Mouse (Mus musculus) stomach, postnatal 0 days (tissue): Measurements from ENCODE around the gene Ezh1. TPM values are rescaled to one million over a fixed set of nuclear protein-coding genes. Genes with fewer than 3 reads are reported as not detected.

ENCODE experiments used
- ATAC-seq: fragments of 200-750 bp; cut with Nextera tagmentation; 2 replicates; pipeline ENCODE4 v1.8.0; 2017; ENCODE audit not compliant: low FRiP score, low TSS enrichment
- DNase-seq: peaks from one replicate; pipeline ENCODE4 v3.0.0-alpha.2; 2016; ENCODE audit warnings: low spot score
- H3K27ac ChIP-seq: fragments of 300-500 bp; sonication (generic); replicated peaks from 2 replicates; pipeline ENCODE4 v1.5.1; 2014; ENCODE audit warnings: mild to moderate bottlenecking, control low read depth
- H3K27me3 ChIP-seq: fragments of 300-500 bp; sonication (generic); 2 replicates; pipeline ENCODE4 v1.6.1; 2014; ENCODE audit warnings: low read length; ENCODE audit not compliant: control insufficient read depth, insufficient read depth
- H3K36me3 ChIP-seq: fragments of 300-500 bp; sonication (generic); 2 replicates; pipeline ENCODE4 v1.6.1; 2014; ENCODE audit warnings: low read length, mixed read lengths; ENCODE audit not compliant: control insufficient read depth, insufficient read depth
- H3K4me1 ChIP-seq: fragments of 300-500 bp; sonication (generic); replicated peaks from 2 replicates; pipeline ENCODE4 v1.6.1; 2014; ENCODE audit warnings: antibody characterized with exemption; ENCODE audit not compliant: control insufficient read depth, insufficient read depth
- H3K4me2 ChIP-seq: fragments of 300-500 bp; sonication (generic); replicated peaks from 2 replicates; pipeline ENCODE4 v1.6.1; 2014; ENCODE audit warnings: low read depth, mild to moderate bottlenecking, control low read depth, moderate library complexity
- H3K4me3 ChIP-seq: fragments of 300-500 bp; sonication (generic); 2 replicates; pipeline ENCODE4 v1.5.1; 2014; ENCODE audit warnings: low read depth, low read length, control low read depth
- H3K9ac ChIP-seq: fragments of 300-500 bp; sonication (generic); 2 replicates; pipeline ENCODE4 v1.6.1; 2014; ENCODE audit warnings: mild to moderate bottlenecking, low read length, control low read depth, mixed read lengths
- H3K9me3 ChIP-seq: fragments of 300-500 bp; sonication (generic); 2 replicates; pipeline ENCODE4 v1.6.1; 2016; ENCODE audit warnings: low read length; ENCODE audit not compliant: control insufficient read depth
- CTCF ChIP-seq: IDR thresholded peaks from 2 replicates; pipeline ENCODE4 v1.5.1; 2016; ENCODE audit warnings: antibody characterized with exemption, low read depth, mild to moderate bottlenecking, moderate library complexity
- EP300 ChIP-seq: optimal IDR thresholded peaks from 2 replicates; pipeline ENCODE3; 2016; ENCODE audit warnings: antibody characterized with exemption
- WGBS: fragments of 180-500 bp; shearing (Covaris S2); extraction: QIAGEN DNeasy Blood & Tissue Kit; methylation state at CpG from one replicate; pipeline ENCODE4 v1.1.7; 2014; 5-methylcytosine and 5-hydroxymethylcytosine counted together
- polyA plus RNA-seq: library from polyadenylated mRNA; unstranded; fragments of >200 nt; fragmentation: Nextera tagmentation; extraction: Ambion mirVana; gene quantifications from 2 replicates; pipeline ENCODE4 v1.2.1, GENCODE M21; 2015

Ezh1 gene
- polyA plus RNA-seq, 1 experiment from 2014 or later, result 8.1 TPM

DNA sequence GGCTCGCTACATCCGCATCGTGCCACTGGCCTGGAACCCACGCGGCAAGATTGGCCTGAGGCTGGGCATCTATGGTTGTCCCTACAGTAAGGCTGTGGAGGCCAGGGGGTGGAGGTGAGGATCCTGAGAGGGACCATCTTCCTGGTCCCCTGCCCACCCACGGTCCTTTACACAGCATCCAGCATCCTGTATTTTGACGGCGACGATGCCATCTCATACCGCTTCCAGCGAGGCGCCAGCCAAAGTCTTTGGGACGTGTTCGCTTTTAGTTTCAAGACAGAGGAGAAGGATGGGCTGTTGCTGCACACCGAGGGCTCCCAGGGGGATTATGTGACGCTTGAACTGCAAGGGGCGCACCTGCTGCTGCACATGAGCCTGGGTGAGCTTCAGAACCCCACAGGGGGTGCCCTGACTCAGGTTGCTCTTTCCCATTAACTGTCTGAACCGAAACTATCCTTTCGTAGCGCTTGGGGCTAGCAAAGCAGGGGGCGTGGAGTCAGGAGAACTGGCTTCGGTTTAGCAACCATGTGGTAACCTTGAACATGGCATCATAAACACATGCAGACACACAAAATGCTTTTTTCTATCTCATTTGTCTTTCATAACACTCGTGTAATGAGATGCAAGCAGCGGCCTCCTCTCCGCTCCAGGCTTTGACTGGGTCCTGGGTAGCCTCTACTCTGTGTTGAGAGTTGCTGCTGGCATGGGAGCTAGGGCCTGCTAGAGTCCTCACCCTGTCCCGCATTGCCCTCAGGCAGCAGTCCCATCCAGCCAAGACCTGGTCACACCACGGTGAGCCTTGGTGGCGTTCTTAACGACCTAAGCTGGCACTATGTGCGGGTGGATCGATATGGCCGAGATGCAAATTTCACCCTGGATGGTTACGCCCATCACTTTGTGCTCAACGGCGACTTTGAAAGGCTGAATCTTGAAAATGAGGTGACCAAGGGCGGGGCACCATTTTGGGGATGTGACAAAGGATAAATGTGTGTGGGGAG is 47.9 kb downstream of the Ezh1 start:
- Histone ChIP-seq H3K9me3 (no peaks in the 10 kb centered on the region), H3K27ac (no peak overlapping the region), H3K9ac (no peak overlapping the region), H3K4me1 (peaks cover 14% of the 10 kb centered on the region), H3K4me3 (no peak overlapping the region), H3K36me3 (no peaks in the 10 kb centered on the region), H3K27me3 (no peaks in the 10 kb centered on the region), H3K4me2 (no peak overlapping the region)
- ATAC-seq (no peak), DNase-seq (no peak)
- TF ChIP-seq CTCF (no peak), EP300 (no peak)
- WGBS, result 71% methylated on average over 36 of the region's 36 CpGs

DNA sequence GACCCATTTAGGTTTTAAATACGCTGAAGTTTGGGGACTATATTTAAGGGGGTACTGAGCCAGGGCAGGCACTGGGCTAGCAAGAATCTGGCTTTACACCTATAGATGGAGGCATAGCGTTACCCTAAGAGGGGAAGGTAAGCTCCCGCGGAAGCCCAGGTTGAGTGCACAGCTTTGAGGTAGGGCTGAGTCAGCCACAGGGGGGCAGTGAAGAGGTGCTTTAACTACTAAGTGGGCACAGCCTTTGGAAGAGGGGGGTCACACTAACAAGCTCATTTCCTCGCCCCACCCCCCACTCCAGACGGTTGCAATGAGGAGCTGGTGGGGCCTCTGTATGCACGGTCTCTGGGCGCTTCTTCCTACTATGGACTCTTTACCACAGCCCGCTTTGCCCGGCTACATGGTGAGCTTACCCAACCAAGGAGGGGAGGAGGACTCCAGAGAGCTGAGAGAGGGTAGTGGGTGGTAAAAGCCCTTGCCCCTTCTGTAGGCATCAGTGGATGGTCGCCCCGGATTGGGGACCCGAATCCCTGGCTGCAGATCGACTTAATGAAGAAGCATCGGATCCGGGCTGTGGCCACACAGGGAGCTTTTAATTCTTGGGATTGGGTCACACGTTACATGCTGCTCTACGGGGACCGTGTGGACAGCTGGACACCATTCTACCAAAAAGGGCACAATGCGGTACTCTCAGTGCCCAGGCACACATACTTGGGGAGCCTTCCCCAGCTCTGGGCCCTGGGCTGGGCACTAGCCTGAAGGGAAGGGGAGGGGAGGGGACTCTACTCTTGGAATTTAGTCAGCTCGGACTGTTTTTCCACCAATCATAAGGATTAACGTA is 49.1 kb downstream of the Ezh1 start:
- H3K4me2 ChIP-seq, result peak overlapping the region; percentile 52
- no peak overlapping the region for H3K9ac ChIP-seq
- H3K27ac ChIP-seq, result no peak overlapping the region
- no peaks in the 10 kb centered on the region for H3K9me3 ChIP-seq
- H3K4me1 ChIP-seq, result peaks cover 19% of the 10 kb centered on the region
- WGBS, result 39% methylated on average over 22 of the region's 22 CpGs
- H3K27me3 ChIP-seq, result no peaks in the 10 kb centered on the region
- DNase-seq (peak; percentile 68), ATAC-seq (no peak)
- H3K36me3 ChIP-seq, result no peaks in the 10 kb centered on the region
- TF ChIP-seq EP300, result no peak
- TF ChIP-seq CTCF, result peak; percentile 73
- no peak overlapping the region; the same call in 1 of the 2 replicates for H3K4me3 ChIP-seq

DNA sequence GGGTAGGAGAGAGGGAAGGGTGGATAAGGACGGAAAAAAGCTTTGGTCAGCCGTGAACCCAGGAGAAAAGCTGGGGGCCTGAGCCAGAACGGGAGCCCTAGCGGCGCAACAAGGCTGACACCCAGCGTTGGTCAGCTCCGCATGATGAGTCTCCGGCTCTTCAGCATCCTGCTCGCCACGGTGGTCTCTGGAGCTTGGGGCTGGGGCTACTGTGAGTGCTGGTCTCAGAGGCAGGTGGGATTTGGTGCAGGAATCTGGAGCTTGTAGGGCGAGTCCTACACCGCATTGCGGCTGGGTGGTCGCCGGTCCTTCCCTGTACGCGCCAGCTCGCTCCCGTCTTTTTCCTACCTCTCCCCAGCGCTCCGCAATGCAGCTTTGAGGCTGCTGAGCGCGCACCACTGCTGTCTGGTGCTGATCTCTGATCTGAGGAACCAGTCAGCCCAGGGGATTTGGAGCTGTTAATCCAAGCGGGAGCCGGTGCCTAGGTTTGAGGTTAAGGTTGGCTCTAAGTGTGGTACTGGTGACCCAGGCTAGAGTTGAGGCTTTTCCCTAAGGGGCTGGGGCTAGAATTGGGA is 50.1 kb downstream of the Ezh1 start:
- peak; percentile 33 for DNase-seq
- Histone ChIP-seq H3K4me2 (peak overlapping the region; percentile 52), H3K9ac (0 out of 2 replicates have a peak overlapping the region, but pooled peaks have one; percentile 31)

DNA sequence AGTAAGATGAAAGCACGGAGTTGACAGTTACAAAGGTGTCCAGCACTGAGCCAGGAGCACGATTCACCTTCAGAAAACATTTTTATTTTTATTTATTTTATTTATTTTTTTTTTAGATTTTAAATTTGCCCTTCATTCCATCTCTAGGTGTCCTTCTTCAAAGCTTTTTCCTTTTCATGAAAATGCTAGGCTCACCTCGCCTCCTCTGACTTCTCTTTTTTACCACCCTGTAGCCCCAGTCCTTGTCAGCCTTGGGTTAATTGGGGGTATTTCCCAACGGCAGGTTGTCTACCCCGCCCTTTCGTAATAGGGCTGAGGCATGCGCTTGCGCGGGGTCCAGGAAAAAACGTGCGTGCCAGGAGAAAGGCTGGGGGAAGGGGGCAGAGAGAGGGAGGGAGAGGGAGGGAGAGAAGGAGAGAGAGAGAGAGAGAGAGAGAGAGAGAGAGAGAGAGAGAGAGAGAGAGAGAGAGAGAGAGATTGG is 50.6 kb downstream of the Ezh1 start:
- DNase-seq (peak; percentile 20), ATAC-seq (no peak)
- Histone ChIP-seq H3K9me3 (no peaks in the 10 kb centered on the region), H3K4me2 (peak overlapping the region; percentile 73), H3K36me3 (no peaks in the 10 kb centered on the region), H3K9ac (no peak overlapping the region), H3K27me3 (no peaks in the 10 kb centered on the region), H3K4me1 (peaks cover 19% of the 10 kb centered on the region), H3K4me3 (peak overlapping the region; percentile 31), H3K27ac (no peak overlapping the region)
- TF ChIP-seq EP300 (no peak), CTCF (no peak)
- WGBS, result 11% methylated on average over 11 of the region's 11 CpGs

More for the DNA sequence above, 50.1 kb downstream of the Ezh1 start:
- TF ChIP-seq CTCF (peak; percentile 62), EP300 (no peak)
- 1% methylated on average over 25 of the region's 25 CpGs for WGBS
- Histone ChIP-seq H3K4me1 (peaks cover 19% of the 10 kb centered on the region), H3K36me3 (no peaks in the 10 kb centered on the region), H3K4me3 (peak overlapping the region; percentile 31), H3K27ac (no peak overlapping the region), H3K9me3 (no peaks in the 10 kb centered on the region), H3K27me3 (no peaks in the 10 kb centered on the region)
- ATAC-seq, result no peak

DNA sequence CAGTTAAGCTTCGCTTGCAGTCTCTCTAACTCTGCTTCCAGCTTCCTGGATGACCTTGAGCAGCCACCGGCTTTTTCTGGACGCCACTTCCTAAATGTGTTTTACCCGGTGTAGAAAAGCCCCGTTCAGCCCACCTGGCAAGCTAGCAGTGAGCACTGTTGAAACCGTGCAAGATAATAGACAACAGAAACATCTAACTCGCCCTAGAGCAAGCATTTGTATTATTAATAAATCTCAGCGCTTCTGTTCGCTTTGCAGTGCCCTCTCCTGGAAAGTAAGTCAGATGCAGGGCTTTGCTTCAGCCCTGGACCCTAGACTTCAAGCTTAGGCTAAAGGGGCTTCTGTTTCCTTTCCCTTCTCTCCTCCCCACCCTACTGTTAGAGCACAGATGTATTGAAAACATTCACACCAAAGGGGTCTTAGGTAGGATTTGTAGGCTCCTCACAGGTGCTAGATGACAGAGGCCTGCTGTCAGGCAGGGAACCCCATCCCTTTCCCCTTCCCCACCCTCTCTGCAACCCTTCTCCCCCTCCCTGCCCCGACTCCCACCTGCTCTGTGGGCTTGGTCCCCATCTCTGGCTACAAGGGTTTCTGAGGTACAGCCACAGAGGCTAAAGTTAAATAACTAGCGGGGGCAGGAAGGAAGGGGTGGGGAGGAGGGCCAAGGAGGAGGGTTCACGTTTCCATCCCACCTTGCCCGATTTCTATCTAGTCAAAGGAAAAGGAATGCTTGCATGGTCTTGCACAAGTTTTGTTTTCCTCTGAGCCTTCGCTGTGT is 51.2 kb downstream of the Ezh1 start, which contains the start of gene Ccr10:
Gene Ccr10, minus strand, starts transcription at position 593 of the 778 bp plus-strand sequence.
- DNase-seq, result peak; percentile 13
- no peaks in the 10 kb centered on the region for H3K27me3 ChIP-seq

More for the DNA sequence above, 51.2 kb downstream of the Ezh1 start, which contains the start of gene Ccr10:
- H3K4me3 ChIP-seq, result peak within 1 kb of the TSS; percentile 38
- TF ChIP-seq CTCF (peak; percentile 75), EP300 (no peak)
- peak within 1 kb of the TSS; percentile 87; the same call in 1 of the 2 replicates for H3K27ac ChIP-seq
- WGBS, result 25% methylated on average over 14 of the region's 14 CpGs
- ATAC-seq, result no peak
- H3K9me3 ChIP-seq, result no peaks in the 10 kb centered on the region
- peak within 1 kb of the TSS; percentile 73 for H3K4me2 ChIP-seq
- peak within 1 kb of the TSS; percentile 54; the same call in 1 of the 2 replicates for H3K9ac ChIP-seq
- no peaks in the 10 kb centered on the region for H3K36me3 ChIP-seq
- H3K4me1 ChIP-seq, result peaks cover 19% of the 10 kb centered on the region
